Mouse (Mus musculus) embryo, embryonic 11.5 days (tissue): ENCODE measurements at regions not wholly inside any gene's neighbourhood (a gene's known extent, or its start where the extent isn't known, plus 50 kb on each side); places are given as distances from the start of the nearest gene placed in this dataset.

ENCODE experiments used
- DNase-seq: peaks from one replicate; pipeline ENCODE4 v3.0.0-alpha.2; 2012; ENCODE audit warnings: low read depth, low spot score

DNA sequence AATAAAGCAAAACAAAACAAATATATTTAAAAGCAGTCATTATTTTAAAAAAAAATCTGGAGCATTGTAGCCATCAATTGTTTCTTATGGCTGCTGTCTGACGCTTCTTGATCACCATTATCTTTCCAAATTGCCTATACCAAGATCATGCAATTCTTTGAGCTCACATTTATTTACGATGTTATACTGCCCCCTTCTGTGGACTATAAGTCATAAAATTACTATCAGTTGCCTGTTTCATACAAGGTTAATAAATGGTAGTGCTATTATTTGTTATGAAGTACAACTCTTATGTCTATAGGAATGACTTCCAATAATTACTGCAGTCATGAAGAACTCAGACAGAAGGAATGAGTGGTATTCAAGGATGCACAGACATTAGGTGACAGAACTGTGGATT is 57.3 kb upstream of the Eda2r start:
- no peak for DNase-seq

DNA sequence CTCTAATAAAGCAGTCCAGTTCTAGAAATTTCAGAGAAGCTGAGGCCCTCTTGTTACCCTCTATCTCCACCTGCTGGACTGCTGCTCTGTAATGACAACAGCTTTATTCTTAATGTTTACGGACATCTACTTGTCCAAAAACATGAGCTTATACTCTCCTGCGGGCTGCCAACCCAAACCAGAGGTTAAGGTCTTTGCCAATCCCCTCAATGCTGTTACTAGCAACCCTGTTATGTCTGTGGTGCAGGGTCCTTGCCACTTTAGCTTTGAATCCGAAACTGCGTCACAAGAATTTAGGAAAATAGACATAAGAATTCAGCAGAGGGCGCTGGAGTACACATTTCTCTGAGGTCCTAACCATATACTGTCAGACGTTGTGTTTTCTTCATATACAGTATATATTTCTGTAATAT is 54.4 kb upstream of the Eda2r start:
- DNase-seq = peak; percentile 35
